Mouse (Mus musculus): ENCODE results near the gene Suclg2. TPM values are rescaled to one million over a fixed set of nuclear protein-coding genes. Genes with fewer than 3 reads are reported as not detected.

Suclg2 gene
- polyA plus RNA-seq, 1 experiment from 2014 or later, result 57.5 TPM

GRCm38 (mm10) chr6:95556320-95556719 lies 162.3 kb downstream of the Suclg2 start:
- no peaks in the 10 kb centered on the region for H3K27me3 ChIP-seq (replicated peaks; ENCODE audit: control insufficient read depth, insufficient read depth, low read length)
- no peak overlapping the region for H3K4me3 ChIP-seq (ENCODE audit: low read depth, low read length)
- H3K9me3 ChIP-seq (ENCODE audit: control insufficient read depth, low read length), result no peaks in the 10 kb centered on the region
- no peaks in the 10 kb centered on the region for H3K36me3 ChIP-seq (ENCODE audit: control insufficient read depth, insufficient read depth, low read length)
- no peak for ATAC-seq (ENCODE audit: low read depth)
- H3K4me1 ChIP-seq (ENCODE audit: control insufficient read depth, insufficient read depth, low read length), result no peaks in the 10 kb centered on the region
- H3K9ac ChIP-seq (ENCODE audit: low read depth, low read length), result no peak overlapping the region
- peak; percentile 46 for DNase-seq (ENCODE audit: low spot score)
- WGBS, result 73% methylated on average over 6 of the region's 6 CpGs
- no peak overlapping the region for H3K27ac ChIP-seq (replicated peaks; ENCODE audit: low read depth, low read length)
- H3K4me2 ChIP-seq (ENCODE audit: low read depth, low read length), result no peak overlapping the region

DNA sequence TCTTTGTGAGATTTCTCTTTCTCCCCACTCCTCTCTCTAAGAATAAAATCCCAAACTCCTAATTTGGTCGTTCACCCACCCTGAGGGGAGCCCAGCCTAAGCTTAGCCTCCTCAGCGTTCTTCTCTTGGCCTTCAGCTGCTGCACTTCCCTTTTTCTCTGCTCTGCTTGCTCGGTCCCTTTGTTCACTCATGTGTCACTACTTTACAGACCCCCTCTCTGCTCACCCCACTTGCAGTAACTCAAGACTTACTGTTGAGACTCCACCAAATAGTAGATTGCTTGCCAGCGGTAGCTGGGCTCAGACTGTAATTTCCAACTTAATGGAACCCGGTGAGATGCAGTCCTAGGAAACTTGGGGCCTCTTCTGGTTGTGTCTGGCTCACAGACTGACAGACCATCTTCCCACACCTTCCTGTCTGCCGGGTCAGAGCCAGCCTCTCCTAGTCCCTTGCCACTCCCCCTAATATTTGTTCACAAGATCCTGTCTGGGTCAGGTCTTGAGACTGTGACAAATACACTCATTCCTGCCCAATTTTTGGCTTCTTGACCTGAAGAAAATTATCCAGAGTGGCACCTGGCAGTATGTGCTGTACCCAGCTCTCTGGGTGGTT lies 166.2 kb downstream of the Suclg2 start:
- no peak for ATAC-seq (ENCODE audit: low read depth)
- WGBS, result 65% methylated on average over 6 of the region's 6 CpGs

DNA sequence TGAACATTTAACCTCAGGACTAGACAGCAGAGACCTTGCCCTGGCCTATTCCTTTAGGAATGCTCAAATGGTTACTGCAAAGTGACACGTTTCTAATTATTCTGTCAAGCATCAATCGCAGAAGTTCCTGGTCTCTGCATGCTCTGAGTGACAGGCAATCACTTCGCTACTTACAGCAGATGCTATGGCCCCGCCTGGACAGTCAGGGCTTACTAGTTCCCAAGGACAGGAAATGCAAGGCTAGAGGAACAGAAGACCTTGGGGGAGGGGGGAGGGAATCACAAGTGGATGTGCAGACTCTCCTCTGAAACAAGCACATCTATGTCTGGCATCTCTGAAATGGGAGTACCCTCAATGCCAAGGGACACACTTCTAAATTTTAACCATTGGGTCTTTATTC lies 167.6 kb downstream of the Suclg2 start:
- DNase-seq (ENCODE audit: low spot score), result no peak
- H3K27me3 ChIP-seq (replicated peaks; ENCODE audit: control insufficient read depth, insufficient read depth, low read length), result no peaks in the 10 kb centered on the region

More for the DNA sequence above, 166.2 kb downstream of the Suclg2 start:
- H3K4me2 ChIP-seq (ENCODE audit: low read depth, low read length), result no peak overlapping the region
- H3K9me3 ChIP-seq (ENCODE audit: control insufficient read depth, low read length), result no peaks in the 10 kb centered on the region
- DNase-seq (ENCODE audit: low spot score), result no peak
- H3K4me1 ChIP-seq (ENCODE audit: control insufficient read depth, insufficient read depth, low read length), result no peaks in the 10 kb centered on the region
- H3K27me3 ChIP-seq (replicated peaks; ENCODE audit: control insufficient read depth, insufficient read depth, low read length), result no peaks in the 10 kb centered on the region
- no peak overlapping the region for H3K9ac ChIP-seq (ENCODE audit: low read depth, low read length)
- no peak overlapping the region for H3K4me3 ChIP-seq (ENCODE audit: low read depth, low read length)
- no peaks in the 10 kb centered on the region for H3K36me3 ChIP-seq (ENCODE audit: control insufficient read depth, insufficient read depth, low read length)
- H3K27ac ChIP-seq (replicated peaks; ENCODE audit: low read depth, low read length), result no peak overlapping the region

GRCm38 (mm10) chr6:95546189-95546832 lies 172.3 kb downstream of the Suclg2 start:
- WGBS, result 71% methylated on average over 7 of the region's 7 CpGs
- Histone ChIP-seq H3K4me1 (ENCODE audit: control insufficient read depth, insufficient read depth, low read length) (peaks cover 10% of the 10 kb centered on the region), H3K4me3 (ENCODE audit: low read depth, low read length) (no peak overlapping the region), H3K27me3 (replicated peaks; ENCODE audit: control insufficient read depth, insufficient read depth, low read length) (no peaks in the 10 kb centered on the region), H3K4me2 (ENCODE audit: low read depth, low read length) (no peak overlapping the region), H3K9me3 (ENCODE audit: control insufficient read depth, low read length) (no peaks in the 10 kb centered on the region), H3K36me3 (ENCODE audit: control insufficient read depth, insufficient read depth, low read length) (no peaks in the 10 kb centered on the region), H3K27ac (replicated peaks; ENCODE audit: low read depth, low read length) (no peak overlapping the region), H3K9ac (ENCODE audit: low read depth, low read length) (no peak overlapping the region)
- no peak for DNase-seq (ENCODE audit: low spot score)
- no peak for ATAC-seq (ENCODE audit: low read depth)

More for the DNA sequence above, 167.6 kb downstream of the Suclg2 start:
- H3K9me3 ChIP-seq (ENCODE audit: control insufficient read depth, low read length), result no peaks in the 10 kb centered on the region
- ATAC-seq (ENCODE audit: low read depth), result no peak
- H3K27ac ChIP-seq (replicated peaks; ENCODE audit: low read depth, low read length), result no peak overlapping the region
- H3K36me3 ChIP-seq (ENCODE audit: control insufficient read depth, insufficient read depth, low read length), result no peaks in the 10 kb centered on the region
- no peaks in the 10 kb centered on the region for H3K4me1 ChIP-seq (ENCODE audit: control insufficient read depth, insufficient read depth, low read length)
- no peak overlapping the region for H3K4me2 ChIP-seq (ENCODE audit: low read depth, low read length)
- H3K4me3 ChIP-seq (ENCODE audit: low read depth, low read length), result no peak overlapping the region
- 49% methylated on average over 4 of the region's 4 CpGs for WGBS
- H3K9ac ChIP-seq (ENCODE audit: low read depth, low read length), result no peak overlapping the region

DNA sequence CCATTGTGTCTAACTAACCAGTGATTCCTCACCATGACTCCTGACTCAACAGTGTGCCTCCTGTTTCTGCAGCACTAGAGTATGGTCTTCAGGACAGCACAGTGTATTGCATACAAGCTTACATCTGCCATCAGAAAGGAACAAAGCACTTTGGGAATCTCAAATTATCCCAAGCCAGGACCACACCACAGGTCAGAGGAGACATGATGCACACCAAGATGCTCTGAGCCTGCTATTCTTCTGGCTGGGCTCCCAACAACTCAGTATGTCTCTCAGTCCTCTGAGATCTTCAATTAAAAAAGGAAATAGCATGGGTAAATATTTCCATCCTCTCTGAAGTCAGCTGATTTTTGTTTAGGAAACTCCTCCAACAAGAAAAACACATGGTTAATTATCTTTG lies 172.9 kb downstream of the Suclg2 start:
- no peak overlapping the region for H3K27ac ChIP-seq (replicated peaks; ENCODE audit: low read depth, low read length)
- H3K9ac ChIP-seq (ENCODE audit: low read depth, low read length), result no peak overlapping the region
- H3K4me3 ChIP-seq (ENCODE audit: low read depth, low read length), result no peak overlapping the region
- peak; percentile 50; the same call in 1 of the 2 replicates for ATAC-seq (ENCODE audit: low read depth)
- no peak overlapping the region for H3K4me2 ChIP-seq (ENCODE audit: low read depth, low read length)
- H3K9me3 ChIP-seq (ENCODE audit: control insufficient read depth, low read length), result no peaks in the 10 kb centered on the region
- H3K4me1 ChIP-seq (ENCODE audit: control insufficient read depth, insufficient read depth, low read length), result peaks cover 10% of the 10 kb centered on the region
- H3K27me3 ChIP-seq (replicated peaks; ENCODE audit: control insufficient read depth, insufficient read depth, low read length), result no peaks in the 10 kb centered on the region
- DNase-seq (ENCODE audit: low spot score), result peak; percentile 32
- no peaks in the 10 kb centered on the region for H3K36me3 ChIP-seq (ENCODE audit: control insufficient read depth, insufficient read depth, low read length)

DNA sequence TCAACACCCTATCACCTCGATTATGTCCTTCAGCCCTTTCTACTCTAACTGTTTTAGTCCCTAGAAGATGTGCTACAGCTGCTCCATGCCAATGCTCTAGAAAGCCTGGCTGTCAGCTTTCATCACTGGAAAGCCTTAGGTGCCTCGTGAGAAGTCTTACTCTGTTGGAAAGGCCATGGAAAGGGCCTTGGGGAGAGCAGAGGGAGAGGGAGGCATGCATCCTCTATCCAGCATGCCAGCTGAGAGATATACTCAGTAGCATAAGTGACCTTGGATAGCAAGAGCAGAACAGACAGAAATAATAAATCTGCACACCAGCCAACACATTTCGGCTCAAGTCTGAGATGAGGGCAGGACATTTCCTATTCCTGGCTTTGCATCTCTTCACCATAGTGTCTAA lies 173.3 kb downstream of the Suclg2 start:
- 65% methylated on average over 3 of the region's 3 CpGs for WGBS
- H3K4me3 ChIP-seq (ENCODE audit: low read depth, low read length), result no peak overlapping the region
- DNase-seq (ENCODE audit: low spot score), result no peak
- H3K9ac ChIP-seq (ENCODE audit: low read depth, low read length), result no peak overlapping the region
- H3K9me3 ChIP-seq (ENCODE audit: control insufficient read depth, low read length), result no peaks in the 10 kb centered on the region
- peaks cover 10% of the 10 kb centered on the region for H3K4me1 ChIP-seq (ENCODE audit: control insufficient read depth, insufficient read depth, low read length)
- no peaks in the 10 kb centered on the region for H3K27me3 ChIP-seq (replicated peaks; ENCODE audit: control insufficient read depth, insufficient read depth, low read length)
- no peak overlapping the region for H3K4me2 ChIP-seq (ENCODE audit: low read depth, low read length)
- no peaks in the 10 kb centered on the region for H3K36me3 ChIP-seq (ENCODE audit: control insufficient read depth, insufficient read depth, low read length)
- no peak for ATAC-seq (ENCODE audit: low read depth)
- no peak overlapping the region for H3K27ac ChIP-seq (replicated peaks; ENCODE audit: low read depth, low read length)

DNA sequence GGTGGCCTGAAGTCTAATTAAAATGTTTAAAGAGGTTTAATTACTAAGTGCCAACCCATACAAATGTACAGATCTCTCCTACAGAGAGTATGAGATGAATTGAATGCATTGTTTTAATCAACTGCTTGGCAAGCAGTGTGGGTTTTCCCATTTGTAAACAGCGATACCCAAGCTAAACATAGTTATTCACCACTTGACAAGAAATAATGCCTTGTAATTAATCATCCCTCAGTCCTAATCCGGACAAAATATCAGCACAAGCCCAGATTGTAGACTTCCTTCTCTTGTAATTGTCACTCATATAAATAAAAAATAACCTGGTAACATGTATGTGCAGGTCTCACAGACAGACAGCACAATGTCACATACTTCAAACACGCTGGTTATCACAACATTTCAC lies 183.4 kb downstream of the Suclg2 start:
- Histone ChIP-seq H3K27me3 (replicated peaks; ENCODE audit: control insufficient read depth, insufficient read depth, low read length) (no peaks in the 10 kb centered on the region), H3K4me2 (ENCODE audit: low read depth, low read length) (no peak overlapping the region), H3K4me3 (ENCODE audit: low read depth, low read length) (no peak overlapping the region), H3K9me3 (ENCODE audit: control insufficient read depth, low read length) (no peaks in the 10 kb centered on the region), H3K36me3 (ENCODE audit: control insufficient read depth, insufficient read depth, low read length) (no peaks in the 10 kb centered on the region), H3K27ac (replicated peaks; ENCODE audit: low read depth, low read length) (no peak overlapping the region), H3K9ac (ENCODE audit: low read depth, low read length) (no peak overlapping the region), H3K4me1 (ENCODE audit: control insufficient read depth, insufficient read depth, low read length) (no peaks in the 10 kb centered on the region)
- ATAC-seq (ENCODE audit: low read depth) (no peak), DNase-seq (ENCODE audit: low spot score) (no peak)
- WGBS, result 72% methylated on average over 3 of the region's 3 CpGs

DNA sequence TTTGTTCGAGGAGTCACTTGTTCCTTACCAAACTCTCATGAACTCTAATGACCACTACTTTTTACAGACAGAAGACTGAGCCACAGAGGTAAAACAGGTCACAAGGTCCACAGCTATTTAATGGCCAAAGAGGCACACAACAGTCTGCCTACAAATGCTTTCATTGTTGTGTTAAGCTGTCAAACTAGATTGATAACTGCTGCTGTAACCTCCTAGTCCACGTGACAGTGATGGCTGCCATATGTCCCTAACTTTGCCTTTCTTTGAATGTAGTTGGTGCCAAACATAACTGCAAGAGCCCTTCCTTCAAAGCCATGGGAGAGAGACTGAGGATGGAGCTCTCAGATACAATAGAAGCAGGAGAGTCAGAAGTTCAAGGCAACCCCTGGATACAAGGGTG lies 198.8 kb downstream of the Suclg2 start:
- no peak overlapping the region for H3K27ac ChIP-seq (replicated peaks; ENCODE audit: low read depth, low read length)
- no peaks in the 10 kb centered on the region for H3K27me3 ChIP-seq (replicated peaks; ENCODE audit: control insufficient read depth, insufficient read depth, low read length)
- H3K4me1 ChIP-seq (ENCODE audit: control insufficient read depth, insufficient read depth, low read length), result no peaks in the 10 kb centered on the region; the same call in none of the 2 replicates
- 52% methylated on average over 2 of the region's 2 CpGs for WGBS
- DNase-seq (ENCODE audit: low spot score), result no peak
- no peaks in the 10 kb centered on the region for H3K9me3 ChIP-seq (ENCODE audit: control insufficient read depth, low read length)
- no peak for ATAC-seq (ENCODE audit: low read depth)
- H3K36me3 ChIP-seq (ENCODE audit: control insufficient read depth, insufficient read depth, low read length), result no peaks in the 10 kb centered on the region
- no peak overlapping the region for H3K9ac ChIP-seq (ENCODE audit: low read depth, low read length)
- no peak overlapping the region for H3K4me3 ChIP-seq (ENCODE audit: low read depth, low read length)
- no peak overlapping the region for H3K4me2 ChIP-seq (ENCODE audit: low read depth, low read length)

DNA sequence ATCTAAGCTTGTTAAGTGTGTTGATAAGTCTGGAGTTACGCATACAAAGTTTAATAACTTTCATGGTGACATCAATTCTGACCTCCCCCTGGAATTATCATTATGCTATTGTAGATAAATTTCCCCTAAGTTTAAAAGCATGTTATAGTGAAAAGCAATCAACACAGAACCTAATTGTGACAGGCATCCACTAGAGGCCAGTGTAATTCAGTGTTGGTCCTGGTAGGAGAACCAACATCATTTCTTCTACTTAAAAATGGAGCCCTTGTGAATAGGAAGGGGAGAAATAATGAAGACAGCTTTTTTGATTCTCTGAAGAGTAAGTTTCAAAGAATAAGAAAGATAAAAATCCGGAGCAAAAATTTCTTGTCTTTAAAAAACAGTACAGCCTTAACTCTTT lies 200.2 kb downstream of the Suclg2 start:
- Histone ChIP-seq H3K9me3 (ENCODE audit: control insufficient read depth, low read length) (no peaks in the 10 kb centered on the region), H3K9ac (ENCODE audit: low read depth, low read length) (no peak overlapping the region), H3K4me3 (ENCODE audit: low read depth, low read length) (no peak overlapping the region), H3K36me3 (ENCODE audit: control insufficient read depth, insufficient read depth, low read length) (no peaks in the 10 kb centered on the region), H3K27me3 (replicated peaks; ENCODE audit: control insufficient read depth, insufficient read depth, low read length) (no peaks in the 10 kb centered on the region), H3K27ac (replicated peaks; ENCODE audit: low read depth, low read length) (no peak overlapping the region), H3K4me1 (ENCODE audit: control insufficient read depth, insufficient read depth, low read length) (no peaks in the 10 kb centered on the region; the same call in none of the 2 replicates), H3K4me2 (ENCODE audit: low read depth, low read length) (no peak overlapping the region)
- DNase-seq (ENCODE audit: low spot score) (peak; percentile 16), ATAC-seq (ENCODE audit: low read depth) (no peak)
- WGBS, result 86% methylated on average over 2 of the region's 2 CpGs
